Mouse (Mus musculus) small intestine, adult 2 months (tissue): ENCODE measurements at regions not wholly inside any gene's neighbourhood (a gene's known extent, or its start where the extent isn't known, plus 50 kb on each side); places are given as distances from the start of the nearest gene placed in this dataset.

Experiments used
- H3K27ac ChIP-seq: fragments of 200-500 bp; 2 replicates; pipeline ENCODE4 v1.5.1; 2012; ENCODE audit warnings: low read depth, low read length, control low read depth, inconsistent platforms; ENCODE audit not compliant: insufficient read depth
- H3K27me3 ChIP-seq: fragments of 200-500 bp; 2 replicates; pipeline ENCODE4 v1.6.1; 2012; ENCODE audit warnings: mild to moderate bottlenecking, moderate library complexity, low read length, inconsistent platforms; ENCODE audit not compliant: control insufficient read depth, insufficient read depth
- H3K36me3 ChIP-seq: fragments of 200-500 bp; 2 replicates; pipeline ENCODE4 v1.6.1; 2012; ENCODE audit warnings: mild to moderate bottlenecking, low read length, control low read depth, inconsistent platforms; ENCODE audit not compliant: control insufficient read depth, insufficient read depth
- H3K4me1 ChIP-seq: fragments of 200-500 bp; 2 replicates; pipeline ENCODE4 v1.6.1; 2012; ENCODE audit warnings: low read length, inconsistent platforms, mixed read lengths; ENCODE audit not compliant: control insufficient read depth, insufficient read depth, insufficient read length
- H3K4me3 ChIP-seq: fragments of 200-500 bp; 2 replicates; pipeline ENCODE4 v1.5.1; 2012; ENCODE audit warnings: low read depth, mild to moderate bottlenecking, control low read depth, inconsistent platforms, low read length, moderate library complexity
- CTCF ChIP-seq: fragments of 200-500 bp; IDR thresholded peaks from 2 replicates; pipeline ENCODE4 v1.5.1; 2012; ENCODE audit warnings: low read depth, mild to moderate bottlenecking, control low read depth, inconsistent platforms, low read length, moderate library complexity, mixed read lengths; ENCODE audit not compliant: insufficient replicate concordance, insufficient read length; ENCODE audit errors: extremely low read depth
- POLR2A ChIP-seq: fragments of 200-500 bp; IDR thresholded peaks from 2 replicates; pipeline ENCODE4 v1.6.1; 2012; ENCODE audit warnings: low read depth, mild to moderate bottlenecking, control low read depth, inconsistent platforms, low read length, moderate library complexity
- WGBS: fragments of 180-500 bp; shearing (Covaris S2); methylation state at CpG from one replicate; pipeline ENCODE4 v1.1.7; 2018; 5-methylcytosine and 5-hydroxymethylcytosine counted together

DNA sequence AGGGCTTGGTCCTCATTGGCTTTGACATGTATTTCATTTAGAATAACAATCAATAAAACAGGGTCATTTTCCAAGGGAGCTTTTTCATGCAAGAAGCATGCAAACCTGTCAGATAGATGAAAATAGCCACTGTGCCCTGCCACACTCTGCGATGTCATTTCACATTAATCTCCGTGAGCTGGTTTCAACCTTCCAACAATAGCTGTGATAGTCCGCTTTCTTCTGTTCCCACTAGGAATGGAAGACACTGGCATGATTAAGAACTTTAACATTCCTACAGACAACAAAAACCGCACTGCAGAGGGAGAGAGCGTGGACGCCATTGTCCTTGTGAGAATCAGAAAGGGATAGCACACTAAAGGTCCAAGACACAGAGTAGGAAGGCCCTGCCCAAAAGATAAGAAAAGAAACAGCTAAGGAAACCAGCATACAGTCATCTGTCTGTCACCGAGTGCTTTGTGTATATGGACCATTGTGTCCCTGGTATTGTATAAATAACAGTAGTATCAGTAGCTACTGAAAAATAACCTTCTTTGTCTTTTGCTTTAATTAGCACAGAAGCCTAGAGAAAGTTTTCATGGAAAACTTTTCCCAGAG, 299.0 kb downstream of the Efnb2 start:
- Histone ChIP-seq H3K36me3 (no peaks in the 10 kb centered on the region), H3K27ac (no peak overlapping the region), H3K27me3 (no peaks in the 10 kb centered on the region), H3K4me3 (no peak overlapping the region), H3K4me1 (no peaks in the 10 kb centered on the region)
- 88% methylated on average over 7 of the region's 7 CpGs for WGBS
- TF ChIP-seq CTCF = no peak
- no peak for TF ChIP-seq POLR2A

- no peaks in the 10 kb centered on the region for H3K4me1 ChIP-seq
- no peaks in the 10 kb centered on the region for H3K27me3 ChIP-seq
- no peak for TF ChIP-seq CTCF
- no peak for TF ChIP-seq POLR2A
Measured at GRCm38 (mm10) chr8:8360586-8360985, 300.5 kb downstream of the Efnb2 start.

DNA sequence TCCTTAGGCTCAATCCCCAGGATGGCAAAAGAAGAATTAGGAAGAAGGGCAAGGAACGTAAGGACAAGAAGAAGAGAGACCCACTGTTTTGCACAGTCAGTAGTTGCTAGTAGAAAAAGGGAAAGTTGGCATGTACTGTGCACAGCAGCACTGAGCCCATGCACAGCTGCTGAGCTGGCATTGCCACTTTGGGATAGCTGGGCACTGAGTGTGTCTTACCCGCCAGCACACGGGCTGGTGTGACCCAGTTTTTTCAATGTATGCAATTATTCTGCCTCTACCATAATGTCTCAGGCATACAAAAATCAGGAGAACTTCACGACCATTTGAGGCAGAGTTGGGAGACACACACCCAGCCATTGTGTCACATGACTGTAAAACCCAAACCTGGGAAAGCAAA, 306.1 kb downstream of the Efnb2 start:
- 90% methylated on average over 4 of the region's 4 CpGs for WGBS

More at GRCm38 (mm10) chr8:8360586-8360985, 300.5 kb downstream of the Efnb2 start:
- Histone ChIP-seq H3K4me3 (no peak overlapping the region), H3K27ac (no peak overlapping the region), H3K36me3 (no peaks in the 10 kb centered on the region)

GRCm38 (mm10) chr8:8344661-8345060, 316.4 kb downstream of the Efnb2 start:
- Histone ChIP-seq H3K27me3 (no peaks in the 10 kb centered on the region), H3K36me3 (no peaks in the 10 kb centered on the region), H3K4me3 (no peak overlapping the region), H3K4me1 (no peaks in the 10 kb centered on the region), H3K27ac (no peak overlapping the region)
- TF ChIP-seq CTCF (no peak), POLR2A (no peak)
- WGBS = 77% methylated on average over 2 of the region's 2 CpGs

More for the DNA sequence above, 306.1 kb downstream of the Efnb2 start:
- no peaks in the 10 kb centered on the region for H3K4me1 ChIP-seq
- H3K27ac ChIP-seq = no peak overlapping the region
- H3K27me3 ChIP-seq = no peaks in the 10 kb centered on the region
- no peak overlapping the region for H3K4me3 ChIP-seq
- H3K36me3 ChIP-seq = no peaks in the 10 kb centered on the region
- no peak for TF ChIP-seq POLR2A
- TF ChIP-seq CTCF = no peak

DNA sequence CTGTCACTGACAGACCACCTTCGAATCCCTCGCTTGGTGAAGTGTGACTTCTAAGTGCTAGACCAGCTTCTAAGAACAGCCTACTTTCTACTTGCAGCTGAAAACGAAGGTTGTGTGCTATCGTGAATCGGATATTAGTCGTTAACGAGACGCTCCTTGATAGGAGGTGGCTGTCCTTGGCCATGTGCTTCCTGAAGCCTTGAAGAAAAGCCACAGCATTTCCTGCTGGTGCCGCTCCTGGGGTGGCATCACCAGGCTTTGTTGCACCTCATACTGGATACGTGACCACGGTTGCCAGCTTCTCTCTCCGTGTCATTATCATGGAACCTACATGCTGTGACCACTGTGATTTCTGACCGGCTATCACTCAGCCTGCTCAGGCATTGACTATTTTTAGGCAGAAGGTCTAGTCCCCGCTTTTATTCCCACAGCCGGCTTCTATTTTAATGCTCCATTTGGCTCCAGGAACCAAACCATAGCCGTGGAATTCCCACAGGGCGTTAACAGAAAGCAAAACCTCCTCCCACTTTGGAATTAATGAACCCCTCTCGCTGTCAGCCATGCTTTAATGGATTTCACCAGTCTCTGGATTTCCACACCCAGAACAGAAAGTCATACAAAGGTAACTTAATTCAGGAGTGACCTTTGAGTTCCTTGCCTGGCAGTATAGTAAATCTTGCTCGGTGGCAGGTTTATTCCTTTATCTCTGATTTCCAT, 325.6 kb downstream of the Efnb2 start:
- 40% methylated on average over 19 of the region's 19 CpGs for WGBS

GRCm38 (mm10) chr8:8334515-8334914, 326.5 kb downstream of the Efnb2 start:
- Histone ChIP-seq H3K4me1 (peaks cover 13% of the 10 kb centered on the region; the same call in 1 of the 2 replicates), H3K36me3 (no peaks in the 10 kb centered on the region), H3K27ac (peak overlapping the region; percentile 55), H3K4me3 (peak overlapping the region; percentile 41), H3K27me3 (no peaks in the 10 kb centered on the region)
- no peak for TF ChIP-seq POLR2A
- no peak for TF ChIP-seq CTCF
- 51% methylated on average over 7 of the region's 7 CpGs for WGBS

More for the DNA sequence above, 325.6 kb downstream of the Efnb2 start:
- peaks cover 13% of the 10 kb centered on the region; the same call in 1 of the 2 replicates for H3K4me1 ChIP-seq
- peak overlapping the region; percentile 55 for H3K27ac ChIP-seq
- no peaks in the 10 kb centered on the region for H3K36me3 ChIP-seq
- TF ChIP-seq POLR2A (no peak), CTCF (no peak)
- peak overlapping the region; percentile 13; the same call in 1 of the 2 replicates for H3K4me3 ChIP-seq
- H3K27me3 ChIP-seq = no peaks in the 10 kb centered on the region

DNA sequence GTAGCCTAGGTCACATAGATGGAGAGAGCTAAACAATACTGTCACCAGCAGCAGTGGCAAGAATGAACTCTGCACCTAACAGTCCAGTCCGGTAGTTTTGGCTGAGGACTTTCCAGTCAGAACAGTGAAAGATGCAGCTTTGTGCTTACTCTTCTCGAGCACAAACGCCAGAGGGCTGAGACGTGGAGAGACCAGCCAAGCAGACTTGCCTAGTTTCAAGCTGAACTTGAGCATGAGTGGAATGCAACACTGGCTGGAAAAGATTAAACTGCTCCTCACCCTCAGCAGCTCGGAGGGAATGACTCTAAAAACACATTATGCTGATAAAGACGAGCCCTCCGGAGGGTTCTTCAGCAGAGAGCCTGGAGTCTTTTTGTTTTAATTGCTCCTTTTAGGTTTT, 329.8 kb downstream of the Efnb2 start:
- 60% methylated on average over 7 of the region's 7 CpGs for WGBS
- H3K4me3 ChIP-seq = no peak overlapping the region
- TF ChIP-seq POLR2A = no peak
- no peak for TF ChIP-seq CTCF

More for the DNA sequence above, 329.8 kb downstream of the Efnb2 start:
- no peaks in the 10 kb centered on the region for H3K27me3 ChIP-seq
- no peak overlapping the region for H3K27ac ChIP-seq
- H3K36me3 ChIP-seq = no peaks in the 10 kb centered on the region
- H3K4me1 ChIP-seq = peaks cover 16% of the 10 kb centered on the region
